Mouse (Mus musculus) lung, embryonic 14.5 days (tissue): ENCODE measurements at regions not wholly inside any gene's neighbourhood (a gene's known extent, or its start where the extent isn't known, plus 50 kb on each side); places are given as distances from the start of the nearest gene placed in this dataset.
A peak's percentile ranks its signal among the peaks of the same experiment; 100 is the strongest.

Experiments
- ATAC-seq: fragments of 200-750 bp; cut with Nextera tagmentation; 2 replicates; pipeline ENCODE4 v1.8.0; 2017; ENCODE audit warnings: mild to moderate bottlenecking, moderate TSS enrichment, moderate library complexity; ENCODE audit not compliant: insufficient read depth
- DNase-seq: peaks from one replicate; pipeline ENCODE4 v3.0.0-alpha.2; 2015
- H3K27ac ChIP-seq: fragments of 300-500 bp; sonication (generic); 2 replicates; pipeline ENCODE4 v1.5.1; 2014; ENCODE audit warnings: low read depth, mild to moderate bottlenecking, moderate library complexity
- H3K27me3 ChIP-seq: fragments of 300-500 bp; sonication (generic); 2 replicates; pipeline ENCODE4 v1.6.1; 2014; ENCODE audit warnings: low read length, control low read depth; ENCODE audit not compliant: insufficient read depth
- H3K36me3 ChIP-seq: fragments of 300-500 bp; sonication (generic); 2 replicates; pipeline ENCODE4 v1.6.1; 2014; ENCODE audit warnings: control low read depth; ENCODE audit not compliant: insufficient read depth
- H3K4me1 ChIP-seq: fragments of 300-500 bp; sonication (generic); 2 replicates; pipeline ENCODE4 v1.6.1; 2014; ENCODE audit warnings: antibody characterized with exemption, control low read depth; ENCODE audit not compliant: insufficient read depth
- H3K4me2 ChIP-seq: fragments of 300-500 bp; sonication (generic); 2 replicates; pipeline ENCODE4 v1.6.1; 2014; ENCODE audit warnings: mild to moderate bottlenecking
- H3K4me3 ChIP-seq: fragments of 300-500 bp; sonication (generic); 2 replicates; pipeline ENCODE4 v1.5.1; 2014; ENCODE audit warnings: low read depth, low read length
- H3K9ac ChIP-seq: fragments of 300-500 bp; sonication (generic); 2 replicates; pipeline ENCODE4 v1.6.1; 2014
- H3K9me3 ChIP-seq: fragments of 300-500 bp; sonication (generic); 2 replicates; pipeline ENCODE4 v1.6.1; 2016; ENCODE audit warnings: low read depth, low read length, control low read depth
- CTCF ChIP-seq: IDR thresholded peaks from 2 replicates; pipeline ENCODE4 v1.5.1; 2016; ENCODE audit warnings: antibody characterized with exemption, low read depth
- WGBS: fragments of 180-500 bp; shearing (Covaris S2); extraction: QIAGEN DNeasy Blood & Tissue Kit; methylation state at CpG from one replicate; pipeline ENCODE4 v1.1.7; 2014; 5-methylcytosine and 5-hydroxymethylcytosine counted together

- no peaks in the 10 kb centered on the region for H3K36me3 ChIP-seq
- H3K4me3 ChIP-seq: no peak overlapping the region
- no peaks in the 10 kb centered on the region for H3K9me3 ChIP-seq
- H3K4me1 ChIP-seq: no peaks in the 10 kb centered on the region
- no peak overlapping the region for H3K27ac ChIP-seq
- ATAC-seq: no peak
- no peak overlapping the region for H3K4me2 ChIP-seq
- H3K27me3 ChIP-seq: no peaks in the 10 kb centered on the region
- H3K9ac ChIP-seq: no peak overlapping the region
- DNase-seq: no peak
- 83% methylated on average over 8 of the region's 8 CpGs for WGBS
- no peak for TF ChIP-seq CTCF
Observed at GRCm38 (mm10) chr15:96180977-96181376, 106.3 kb upstream of the Arid2 start.

DNA sequence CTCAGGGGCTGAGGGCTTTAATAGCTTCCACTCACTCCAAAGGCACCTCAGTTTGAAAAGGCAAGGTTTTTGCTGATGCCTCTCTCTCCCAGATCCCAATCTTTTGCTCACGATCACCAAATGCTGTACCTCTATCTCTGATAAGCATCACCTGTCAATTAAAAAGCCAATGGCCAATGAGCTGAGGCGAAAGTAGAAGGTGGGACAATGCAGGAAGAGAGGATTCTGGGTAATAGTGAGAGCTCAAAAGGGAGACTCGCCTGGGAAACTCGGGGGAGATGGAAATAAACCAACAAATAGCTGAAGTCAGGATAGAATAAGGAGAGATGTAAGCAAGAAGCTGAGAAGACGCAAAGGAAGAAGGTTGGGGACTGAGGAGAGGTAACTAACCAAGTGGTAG, 105.0 kb upstream of the Arid2 start:
- ATAC-seq: no peak

DNA sequence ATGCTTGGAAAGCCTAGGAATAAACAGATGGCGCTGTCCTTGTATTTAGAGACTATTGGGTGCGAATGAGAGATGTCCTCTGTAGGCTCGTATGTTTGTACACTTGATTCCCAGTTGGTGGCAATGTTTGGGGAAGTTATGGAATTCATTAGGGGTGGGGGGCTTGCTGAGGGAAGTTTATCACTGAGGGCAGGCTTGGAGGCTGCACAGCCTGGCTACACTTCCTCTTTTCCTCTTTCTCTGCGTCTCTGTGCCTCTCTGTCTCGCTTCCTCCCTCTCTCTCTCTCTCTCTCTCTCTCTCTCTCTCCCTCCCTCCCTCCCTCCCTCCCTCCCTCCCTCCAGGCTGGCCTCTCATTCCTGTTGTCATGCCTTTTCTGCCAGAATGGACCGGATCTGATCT, 104.2 kb upstream of the Arid2 start:
- Histone ChIP-seq H3K27ac (no peak overlapping the region), H3K9ac (no peak overlapping the region), H3K4me2 (no peak overlapping the region), H3K36me3 (no peaks in the 10 kb centered on the region), H3K9me3 (no peaks in the 10 kb centered on the region), H3K27me3 (no peaks in the 10 kb centered on the region), H3K4me1 (no peaks in the 10 kb centered on the region), H3K4me3 (no peak overlapping the region)
- ATAC-seq (no peak), DNase-seq (no peak)
- TF ChIP-seq CTCF: no peak
- WGBS: 59% methylated on average over 6 of the region's 6 CpGs

More for the DNA sequence above, 105.0 kb upstream of the Arid2 start:
- Histone ChIP-seq H3K27me3 (no peaks in the 10 kb centered on the region), H3K4me2 (no peak overlapping the region), H3K4me3 (no peak overlapping the region), H3K27ac (no peak overlapping the region), H3K9ac (no peak overlapping the region), H3K9me3 (no peaks in the 10 kb centered on the region), H3K4me1 (no peaks in the 10 kb centered on the region), H3K36me3 (no peaks in the 10 kb centered on the region)
- DNase-seq: no peak
- 71% methylated on average over 5 of the region's 5 CpGs for WGBS
- TF ChIP-seq CTCF: no peak

- Histone ChIP-seq H3K9ac (no peak overlapping the region), H3K4me3 (no peak overlapping the region), H3K27ac (no peak overlapping the region), H3K36me3 (no peaks in the 10 kb centered on the region), H3K27me3 (no peaks in the 10 kb centered on the region), H3K9me3 (no peaks in the 10 kb centered on the region), H3K4me1 (no peaks in the 10 kb centered on the region), H3K4me2 (no peak overlapping the region)
- ATAC-seq (no peak), DNase-seq (no peak)
- TF ChIP-seq CTCF: 0 out of 2 replicates have a peak, but pooled peaks have one; percentile 10
- WGBS: 56% methylated on average over 8 of the region's 8 CpGs
Observed at GRCm38 (mm10) chr15:96184666-96185065, 102.7 kb upstream of the Arid2 start.

GRCm38 (mm10) chr15:96185429-96185828, 101.9 kb upstream of the Arid2 start:
- WGBS: 49% methylated on average over 4 of the region's 4 CpGs
- Histone ChIP-seq H3K4me1 (no peaks in the 10 kb centered on the region), H3K27me3 (no peaks in the 10 kb centered on the region), H3K4me3 (no peak overlapping the region), H3K9ac (no peak overlapping the region), H3K4me2 (no peak overlapping the region), H3K9me3 (no peaks in the 10 kb centered on the region), H3K36me3 (no peaks in the 10 kb centered on the region), H3K27ac (peak overlapping the region; percentile 36; the same call in 1 of the 2 replicates)
- ATAC-seq: 0 out of 2 replicates have a peak, but pooled peaks have one; percentile 21
- no peak for DNase-seq
- no peak for TF ChIP-seq CTCF

- Histone ChIP-seq H3K4me3 (no peak overlapping the region), H3K9ac (no peak overlapping the region), H3K36me3 (no peaks in the 10 kb centered on the region), H3K27me3 (no peaks in the 10 kb centered on the region), H3K27ac (no peak overlapping the region; the same call in 1 of the 2 replicates), H3K4me2 (no peak overlapping the region), H3K9me3 (no peaks in the 10 kb centered on the region), H3K4me1 (no peaks in the 10 kb centered on the region)
- DNase-seq (no peak), ATAC-seq (no peak)
- WGBS: 14% methylated on average over 5 of the region's 6 CpGs
- no peak for TF ChIP-seq CTCF
Observed at GRCm38 (mm10) chr15:96185901-96186300, 101.4 kb upstream of the Arid2 start.

- H3K9ac ChIP-seq: no peak overlapping the region
- no peak overlapping the region for H3K4me2 ChIP-seq
- H3K4me3 ChIP-seq: no peak overlapping the region
- no peak overlapping the region for H3K27ac ChIP-seq
- no peaks in the 10 kb centered on the region for H3K27me3 ChIP-seq
- no peak for TF ChIP-seq CTCF
- no peaks in the 10 kb centered on the region for H3K36me3 ChIP-seq
- no peaks in the 10 kb centered on the region for H3K4me1 ChIP-seq
- WGBS: 65% methylated on average over 2 of the region's 2 CpGs
- ATAC-seq (no peak), DNase-seq (no peak)
- H3K9me3 ChIP-seq: no peaks in the 10 kb centered on the region
Observed at GRCm38 (mm10) chr15:96189551-96189950, 97.8 kb upstream of the Arid2 start.

GRCm38 (mm10) chr15:96197413-96197812, 89.9 kb upstream of the Arid2 start:
- WGBS: 77% methylated on average over 10 of the region's 10 CpGs
- Histone ChIP-seq H3K9ac (no peak overlapping the region), H3K4me2 (no peak overlapping the region), H3K4me3 (no peak overlapping the region), H3K4me1 (no peaks in the 10 kb centered on the region), H3K9me3 (no peaks in the 10 kb centered on the region), H3K27me3 (no peaks in the 10 kb centered on the region), H3K27ac (no peak overlapping the region), H3K36me3 (no peaks in the 10 kb centered on the region)
- DNase-seq: no peak
- TF ChIP-seq CTCF: no peak
- ATAC-seq: no peak
